Mouse (Mus musculus): ENCODE measurements at regions not wholly inside any gene's neighbourhood (a gene's known extent, or its start where the extent isn't known, plus 50 kb on each side); places are given as distances from the start of the nearest gene placed in this dataset.

DNA sequence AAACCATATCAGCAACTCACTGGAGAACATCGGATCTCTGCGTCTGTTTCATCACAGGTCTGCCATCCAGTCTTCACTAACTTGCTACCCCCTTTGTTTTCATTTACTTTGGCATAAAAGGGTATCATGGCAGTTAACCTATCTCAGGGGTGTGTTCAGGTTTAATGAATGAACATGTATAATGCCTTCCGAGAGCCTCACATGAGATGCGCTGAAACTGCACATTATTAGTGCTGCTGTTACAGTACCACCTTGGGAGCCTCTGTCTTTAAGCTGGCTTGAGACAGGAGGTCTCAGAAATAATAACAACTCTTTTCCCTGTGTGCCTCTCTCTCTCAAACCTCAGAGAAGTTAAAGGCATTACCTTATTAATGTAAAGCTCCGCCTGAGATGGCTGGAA is 438.2 kb upstream of the Cited2 start:
- no peak for DNase-seq

- no peak for DNase-seq
Observed at GRCm38 (mm10) chr10:17287141-17287540, 435.9 kb upstream of the Cited2 start.

DNA sequence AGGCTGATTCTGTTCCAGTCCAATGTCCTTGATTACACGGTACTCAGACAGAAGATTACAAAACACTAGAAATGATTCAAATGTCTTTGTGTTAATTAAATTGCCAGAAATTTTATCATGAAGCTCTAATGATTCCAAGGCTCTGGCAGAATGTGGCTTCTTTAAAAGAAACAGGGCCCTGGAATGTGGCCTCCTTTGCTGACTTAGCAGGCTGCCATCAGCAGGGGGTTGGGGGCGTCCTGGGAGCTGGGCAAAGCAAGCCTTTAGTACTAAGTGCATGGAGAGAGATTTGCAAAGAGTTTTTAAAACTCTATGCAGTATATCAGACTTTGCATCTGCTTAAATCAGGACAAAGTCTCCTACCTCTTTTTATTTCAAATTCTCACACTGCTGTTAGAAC is 434.8 kb upstream of the Cited2 start:
- DNase-seq, result no peak

DNA sequence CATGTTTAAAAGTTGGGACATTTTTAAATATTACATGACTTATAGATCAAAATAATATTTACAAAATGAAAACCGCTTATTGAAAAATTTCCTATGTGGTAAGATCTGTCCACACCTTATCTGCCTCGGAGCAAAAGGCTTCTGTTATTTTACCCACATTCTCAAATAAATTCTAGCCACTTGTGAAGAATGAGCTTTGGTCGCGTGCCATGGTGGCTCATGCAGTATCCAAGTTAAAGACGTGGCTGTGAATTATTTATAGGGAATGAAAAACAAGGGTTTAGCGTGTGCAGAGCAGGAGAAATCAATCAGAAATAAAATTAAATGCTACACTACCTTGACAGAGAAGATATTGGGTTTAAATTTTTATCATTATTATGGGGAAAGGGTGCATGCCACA is 430.7 kb upstream of the Cited2 start:
- DNase-seq, result no peak

GRCm38 (mm10) chr10:17294440-17294839 is 428.6 kb upstream of the Cited2 start:
- no peak for DNase-seq

GRCm38 (mm10) chr10:17295157-17295556 is 427.9 kb upstream of the Cited2 start:
- no peak for DNase-seq

GRCm38 (mm10) chr10:17299600-17299999 is 423.4 kb upstream of the Cited2 start:
- no peak for DNase-seq

DNA sequence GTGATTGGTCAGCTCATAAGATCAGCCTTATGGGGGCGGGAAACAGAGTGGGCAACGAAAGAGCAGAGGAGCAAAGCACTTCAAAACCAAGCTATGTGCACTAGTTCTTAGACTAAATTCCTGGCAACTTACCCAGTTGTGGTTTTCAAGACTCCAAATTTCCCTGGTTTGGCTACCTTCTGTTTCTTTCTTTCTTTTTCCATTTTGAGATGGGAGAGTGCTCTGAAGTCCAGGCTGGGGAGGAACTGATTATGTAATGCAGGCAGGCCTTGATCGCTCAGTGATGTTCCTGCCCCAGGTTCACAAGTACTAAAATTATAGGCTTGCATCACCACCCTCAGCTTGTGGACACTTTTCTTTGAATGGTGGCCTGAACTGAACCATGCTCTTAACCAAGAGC is 396.3 kb upstream of the Cited2 start:
- no peak for DNase-seq

GRCm38 (mm10) chr10:17330904-17331606 is 392.0 kb upstream of the Cited2 start:
- no peak for DNase-seq

- DNase-seq, result no peak
Observed at GRCm38 (mm10) chr10:17331607-17332008, 391.4 kb upstream of the Cited2 start.

DNA sequence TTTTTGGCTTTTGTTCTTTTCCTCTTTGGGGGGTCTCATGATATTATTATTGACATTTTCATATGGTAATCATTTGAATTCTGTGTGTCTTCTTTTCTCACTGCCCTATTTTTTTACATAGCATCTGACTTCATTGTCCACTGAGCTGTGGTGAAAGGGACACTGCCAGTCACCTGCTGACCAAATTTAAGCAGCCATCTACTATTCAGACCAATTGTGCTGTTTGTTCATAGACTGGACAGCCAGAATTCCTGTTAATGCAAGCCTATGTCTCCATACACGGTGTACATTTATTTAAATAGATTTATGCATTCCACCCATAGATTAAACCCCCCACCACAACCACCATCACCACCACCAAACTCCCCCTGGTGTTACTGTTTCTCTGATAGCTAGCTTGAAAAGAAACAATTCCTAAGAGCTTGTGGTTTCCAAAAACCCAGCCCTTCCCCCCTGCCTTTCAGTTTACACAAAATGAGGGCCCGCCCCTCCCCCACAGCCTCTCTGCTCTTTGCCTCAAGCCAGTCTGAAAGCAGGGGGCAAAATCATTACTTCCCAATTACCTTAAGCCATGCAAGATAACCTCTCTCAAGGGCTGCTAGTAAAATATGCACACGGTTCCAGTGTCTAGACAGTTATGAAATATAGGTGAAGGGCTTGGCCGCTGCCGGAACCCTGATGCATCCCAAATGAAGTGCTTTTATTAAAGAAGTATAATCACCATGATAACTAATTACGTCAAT is 390.8 kb upstream of the Cited2 start:
- DNase-seq, result no peak

GRCm38 (mm10) chr10:17332986-17333385 is 390.0 kb upstream of the Cited2 start:
- no peak for DNase-seq

DNA sequence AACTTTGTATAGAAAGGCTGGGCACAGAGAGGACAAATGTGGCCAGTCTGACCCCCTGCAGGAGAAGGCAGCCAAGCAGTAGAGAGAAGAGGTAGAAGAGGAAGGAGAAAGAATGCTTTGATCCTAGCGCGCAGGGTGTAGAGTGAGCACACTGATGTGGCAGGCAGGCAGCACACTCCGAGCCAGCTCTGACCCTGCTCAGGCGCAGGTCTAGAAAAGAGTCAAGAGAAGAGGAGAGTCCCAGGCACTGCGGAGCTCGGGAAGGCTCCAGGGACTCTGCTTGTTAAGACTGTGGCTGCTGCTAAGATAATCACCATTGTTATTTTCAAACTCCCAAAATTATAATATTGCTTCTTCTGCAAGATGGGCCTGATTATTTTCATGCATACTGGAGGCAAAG is 389.3 kb upstream of the Cited2 start:
- no peak for DNase-seq

- DNase-seq, result no peak
Observed at GRCm38 (mm10) chr10:17337217-17337616, 385.8 kb upstream of the Cited2 start.

DNA sequence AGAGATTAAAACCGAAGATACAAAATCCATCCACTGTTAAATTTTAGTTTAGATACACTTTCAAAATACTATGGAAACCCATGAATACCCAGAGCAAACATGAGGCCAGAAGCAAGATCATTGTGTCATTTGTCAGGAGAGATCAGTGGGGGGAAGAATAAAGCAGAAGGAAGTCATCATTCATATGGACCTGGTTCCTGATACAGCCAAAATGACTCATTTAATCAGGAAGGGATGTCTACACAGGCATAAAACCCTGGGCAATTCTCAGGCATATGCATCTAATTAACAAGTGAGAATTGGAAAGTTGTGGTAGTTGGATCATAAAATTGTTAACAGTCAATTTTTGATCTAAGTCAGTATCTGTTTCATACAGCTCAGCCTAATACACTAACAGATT is 379.2 kb upstream of the Cited2 start:
- DNase-seq, result no peak

DNA sequence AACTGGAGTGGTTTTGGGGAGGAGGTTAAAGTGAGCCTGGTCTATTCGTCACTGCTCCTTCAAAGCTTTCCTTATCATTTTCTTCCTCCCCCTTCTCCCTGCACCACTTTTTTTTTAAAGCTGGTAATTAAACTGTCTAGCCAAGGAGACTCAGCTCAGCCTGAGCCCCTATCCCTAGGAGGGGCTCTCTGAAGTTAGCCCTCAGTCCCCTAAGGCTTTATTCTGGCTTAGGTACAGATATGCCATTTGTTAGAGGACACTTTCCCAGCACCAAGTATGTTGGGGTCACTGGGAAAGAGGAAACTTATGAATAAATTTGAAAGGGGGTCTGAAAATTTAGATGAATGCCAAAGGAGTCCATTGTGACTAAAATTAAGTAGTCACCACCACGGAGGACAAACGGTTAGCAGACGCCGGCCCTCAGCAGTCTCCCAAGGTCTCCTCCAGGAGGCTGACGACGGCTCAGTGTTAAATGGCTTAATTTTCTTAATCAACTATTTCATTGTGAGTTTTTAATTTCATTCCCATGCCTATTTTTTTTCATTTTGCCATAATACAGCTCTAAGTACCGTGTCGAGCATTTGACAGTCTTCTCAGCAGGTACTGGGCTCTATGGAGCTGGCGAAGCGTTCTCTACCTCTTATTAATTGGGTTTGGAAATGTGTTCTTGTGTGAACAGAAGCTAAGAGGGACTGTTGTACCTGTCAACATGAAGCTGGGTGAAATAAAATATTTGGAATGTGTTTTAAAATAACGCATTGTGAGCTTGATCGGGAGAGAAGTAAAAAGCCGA is 370.6 kb upstream of the Cited2 start:
- DNase-seq, result no peak

- peak; percentile 36 for DNase-seq
Observed at GRCm38 (mm10) chr10:17355476-17355875, 367.5 kb upstream of the Cited2 start.

- DNase-seq, result no peak
Observed at GRCm38 (mm10) chr10:17356041-17356440, 367.0 kb upstream of the Cited2 start.

GRCm38 (mm10) chr10:17362643-17363042 is 360.4 kb upstream of the Cited2 start:
- DNase-seq, result peak; percentile 18

- no peak for DNase-seq
Observed at GRCm38 (mm10) chr10:17366042-17366740, 356.8 kb upstream of the Cited2 start.

DNA sequence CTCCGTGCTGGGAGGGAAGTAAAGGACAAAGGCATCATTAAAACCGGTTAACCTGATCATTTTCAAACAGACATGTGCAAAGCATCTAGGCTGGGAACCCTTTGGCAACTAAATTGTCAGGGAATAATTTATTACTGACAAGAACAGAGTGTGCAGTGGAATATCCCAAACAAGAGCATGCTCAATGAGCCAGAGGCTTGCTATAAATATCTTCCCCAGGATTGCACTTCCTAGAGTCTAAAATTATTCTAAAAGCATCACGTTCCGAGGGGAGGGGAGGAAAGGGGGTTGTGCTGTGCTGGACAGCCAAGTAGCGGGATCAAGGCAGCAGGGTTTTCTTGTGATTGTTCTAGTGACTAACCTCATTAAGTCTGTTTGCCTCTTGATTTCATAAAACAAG is 356.0 kb upstream of the Cited2 start:
- DNase-seq, result peak; percentile 37

- DNase-seq, result no peak
Observed at GRCm38 (mm10) chr10:17367430-17367829, 355.6 kb upstream of the Cited2 start.

DNA sequence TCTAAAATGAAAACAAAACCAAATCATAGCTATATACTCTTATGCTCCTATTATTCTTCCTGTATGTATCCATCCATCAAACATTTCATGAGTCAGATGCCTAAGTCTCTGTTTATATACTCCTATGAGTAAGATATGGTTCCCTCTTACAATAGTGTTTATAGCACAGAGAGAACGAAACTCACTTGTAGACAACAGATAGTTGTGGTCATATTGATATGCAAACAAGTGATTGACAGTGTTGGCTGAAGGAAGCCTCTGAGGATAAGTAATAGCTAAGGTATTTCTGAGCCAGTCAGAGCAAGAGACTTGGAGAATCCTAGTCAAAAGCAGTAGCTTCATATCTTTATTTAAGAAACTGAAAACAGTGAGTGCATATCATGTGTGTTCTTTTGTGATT is 354.4 kb upstream of the Cited2 start:
- no peak for DNase-seq
